Mouse (Mus musculus) common myeloid progenitor, adult 5-6 weeks (primary cell): ENCODE data around the gene Gm21731. TPM values are rescaled to one million over a fixed set of nuclear protein-coding genes. Genes with fewer than 3 reads are reported as not detected.
"Not testable (repeated sequence)": the region's sequence is repeated elsewhere in the genome, so short reads cannot be mapped to it uniquely, and the experiment has no call there.

Experiments
- ATAC-seq: replicated peaks from 2 replicates; pipeline ENCODE4 v1.8.0; 2016; ENCODE audit warnings: low read depth, mild to moderate bottlenecking, moderate TSS enrichment, inconsistent platforms; ENCODE audit not compliant: poor library complexity, severe bottlenecking
- total RNA-seq: library from RNA; stranded (forward); fragments of 200-1000, 187-1606 nt; gene quantifications from 2 replicates; pipeline ENCODE4 v1.2.3, GENCODE M21; 2017

Gm21731 gene
- not detected in 2 replicates for total RNA-seq

DNA sequence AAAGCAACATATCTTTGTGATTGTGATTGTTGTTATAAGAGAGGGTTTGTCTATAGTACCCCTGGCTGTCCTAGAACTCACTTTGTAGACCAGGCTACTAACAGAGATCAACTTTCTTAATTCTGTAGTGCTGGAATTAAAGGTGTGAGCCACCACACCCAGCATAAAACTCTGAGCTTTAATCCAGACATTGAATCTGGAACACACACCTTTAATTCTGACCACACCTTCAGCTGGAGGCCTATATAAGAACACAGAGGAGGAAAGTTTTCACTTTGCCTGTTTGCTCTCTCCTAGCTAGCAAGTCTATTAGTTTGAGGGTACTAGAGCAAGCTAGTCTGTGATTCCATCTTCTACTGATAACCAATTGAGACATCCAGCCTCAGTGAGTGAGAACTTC is at the start of gene Gm21731:
Gene Gm21731 (plus strand): TSS at position 301 of the 400 bp plus-strand sequence.
- not testable (repeated sequence) for ATAC-seq

- ATAC-seq = peak; percentile 80
Observed at GRCm38 (mm10) chr13:120196189-120196821, 42.6 kb upstream of the Gm21731 start.

DNA sequence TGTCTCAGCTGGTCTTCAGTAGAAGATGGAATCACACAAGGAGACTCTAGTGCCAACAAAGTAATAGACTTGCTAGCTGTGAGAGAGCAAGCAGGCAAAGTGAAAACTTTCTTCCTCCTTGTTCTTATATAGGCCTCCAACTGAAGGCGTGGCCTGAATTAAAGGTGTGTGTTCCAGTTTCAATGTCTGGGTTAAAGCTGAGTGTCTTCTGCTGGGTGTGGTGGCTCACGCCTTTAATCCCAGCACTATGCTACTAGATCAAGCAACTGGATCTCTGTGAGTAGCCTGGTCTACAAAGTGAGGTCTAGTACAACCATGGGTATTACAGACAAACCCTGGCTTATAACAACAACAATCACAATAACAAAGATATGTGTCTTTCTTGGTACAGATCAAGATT is 23.1 kb upstream of the Gm21731 start, which contains the start of gene Gm21762:
Gene Gm21762 (minus strand): TSS at position 101 of the 400 bp plus-strand sequence.
- not testable (repeated sequence) for ATAC-seq

- ATAC-seq = peak; percentile 69; the same call in 1 of the 2 replicates
Observed at GRCm38 (mm10) chr13:120220922-120221321, 18.0 kb upstream of the Gm21731 start.

- peak; percentile 82 for ATAC-seq
Observed at GRCm38 (mm10) chr13:120223012-120223659, 15.8 kb upstream of the Gm21731 start.

- ATAC-seq = peak; percentile 88
Observed at GRCm38 (mm10) chr13:120231798-120232197, 7.1 kb upstream of the Gm21731 start.

GRCm38 (mm10) chr13:120232447-120233049 is 6.4 kb upstream of the Gm21731 start:
- peak; percentile 90 for ATAC-seq

- peak; percentile 63 for ATAC-seq
Observed at GRCm38 (mm10) chr13:120251208-120251924, 12.5 kb downstream of the Gm21731 start.

DNA sequence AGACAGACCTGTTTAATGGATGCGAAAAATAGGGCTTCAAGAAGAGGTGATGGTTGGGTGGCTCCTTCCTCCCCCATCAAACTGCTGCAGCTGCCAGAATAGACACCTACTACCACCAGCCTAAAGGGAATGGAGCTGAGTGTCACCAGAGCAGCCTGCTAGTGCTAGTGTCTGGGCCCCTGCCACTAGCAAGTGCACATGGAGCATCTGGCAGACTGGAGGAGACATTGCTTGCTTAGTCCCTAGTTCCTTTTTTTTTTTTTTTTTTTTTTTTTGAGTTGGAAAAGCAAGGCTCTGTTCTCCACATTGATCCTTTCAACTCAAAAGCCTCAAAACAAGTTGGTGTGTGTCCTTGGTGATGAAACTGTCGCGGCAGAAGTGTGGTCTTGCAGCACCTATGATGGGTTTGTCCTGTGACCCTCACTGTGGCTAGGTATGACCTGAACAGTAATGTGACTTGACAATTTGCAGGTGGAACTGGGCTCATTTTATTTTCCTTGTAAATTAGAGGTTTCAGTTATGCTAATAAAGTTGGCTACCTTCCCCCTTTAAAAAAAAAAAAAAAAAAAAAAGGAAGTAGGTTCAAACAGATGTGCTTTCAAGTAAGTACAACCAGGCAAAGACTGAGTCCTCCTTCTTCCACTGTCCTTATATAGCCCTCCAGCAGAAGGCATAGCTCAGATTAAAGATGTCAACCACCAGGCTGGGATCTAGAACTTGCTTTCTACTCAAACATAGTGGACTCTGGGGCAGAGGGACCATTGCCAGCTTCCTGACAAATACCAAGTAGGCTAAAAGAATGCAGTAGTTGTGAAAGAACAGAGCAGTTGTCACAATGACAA is 20.1 kb downstream of the Gm21731 start:
- ATAC-seq = peak; percentile 58

DNA sequence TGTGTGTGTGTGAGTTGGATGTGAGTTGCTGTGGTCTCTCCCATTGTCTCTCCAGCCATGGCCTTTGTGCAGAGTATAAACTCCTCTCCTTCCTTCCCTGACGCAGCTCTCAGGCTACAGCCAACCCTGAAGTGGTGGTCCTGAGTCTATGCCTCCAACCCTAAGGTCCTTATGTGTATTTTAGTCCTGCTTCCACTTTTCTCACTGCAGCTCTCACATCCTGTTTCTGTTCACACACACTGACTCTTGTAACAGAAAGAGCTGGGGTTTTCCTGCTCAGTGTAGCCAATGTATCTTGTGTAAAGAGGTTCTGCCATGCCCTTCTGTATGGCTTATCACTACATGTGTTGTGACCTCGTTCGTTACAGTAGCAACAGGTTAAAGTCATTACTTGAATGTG is 20.8 kb downstream of the Gm21731 start:
- ATAC-seq = peak; percentile 69

DNA sequence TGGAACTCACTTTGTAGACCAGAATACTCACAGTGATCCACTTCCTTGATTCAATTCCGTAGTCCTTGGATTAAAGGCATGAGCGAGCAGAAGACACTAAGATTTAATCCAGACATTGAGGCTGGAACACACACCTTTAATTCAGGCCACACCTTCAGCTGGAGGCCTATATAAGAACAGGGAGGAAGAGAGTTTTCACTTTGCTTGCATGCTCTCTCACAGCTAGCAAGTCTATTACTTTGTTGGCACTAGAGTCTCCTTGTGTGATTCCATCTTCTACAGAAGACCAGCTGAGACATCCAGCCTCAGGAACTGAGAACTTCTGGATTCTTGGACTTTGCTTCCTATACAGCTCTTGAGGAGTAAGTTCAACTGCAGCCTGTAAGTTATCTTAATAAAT is 24.0 kb downstream of the Gm21731 start, which contains the start of gene AF067061:
Gene AF067061 (plus strand): TSS at position 245 of the 400 bp plus-strand sequence.
- ATAC-seq = not testable (repeated sequence)

- ATAC-seq = peak; percentile 78
Observed at GRCm38 (mm10) chr13:120277837-120278236, 38.9 kb downstream of the Gm21731 start.

- ATAC-seq = no peak
Observed at GRCm38 (mm10) chr13:120278784-120279183, 39.9 kb downstream of the Gm21731 start.

Other genes with a start within 250 kb of the Gm21731 start
- gene Gm36079, start 212.1 kb upstream of the Gm21731 start, total RNA-seq = not detected in 2 replicates
- gene Gm21188, start 186.9 kb upstream of the Gm21731 start, total RNA-seq = 1.7 and 2.2 TPM in 2 replicates
- gene Gm20767, start 98.9 kb upstream of the Gm21731 start, total RNA-seq = not detected in 2 replicates
- not detected in 2 replicates for gene Gm21818, start 66.7 kb upstream of the Gm21731 start, total RNA-seq
- not detected in 2 replicates for gene Gm21762, start 23.2 kb upstream of the Gm21731 start, total RNA-seq
- gene AF067061, start 24.0 kb downstream of the Gm21731 start, total RNA-seq = not detected in 2 replicates
- gene BC147527, start 61.3 kb downstream of the Gm21731 start, total RNA-seq = 11.0 and 14.2 TPM in 2 replicates
- not detected in 2 replicates for gene Tcstv3, start 77.8 kb downstream of the Gm21731 start, total RNA-seq